Mouse (Mus musculus): ENCODE measurements around the gene Slc6a8.

Slc6a8 gene

GRCm38 (mm10) chrX:73684156-73684555, 11.2 kb downstream of the Slc6a8 start:
- CTCF ChIA-PET, result no interaction called here

GRCm38 (mm10) chrX:73684978-73685377, 12.0 kb downstream of the Slc6a8 start:
- CTCF ChIA-PET, result no interaction called here

- CTCF ChIA-PET, result no interaction called here
Observed at GRCm38 (mm10) chrX:73685629-73686028, 12.7 kb downstream of the Slc6a8 start.

- CTCF ChIA-PET, result interaction anchor here (0.6 kb wide), 2 partner anchors 147 to 186 kb away, joined by 6 to 12 read pairs; no protein-coding TSS in a partner anchor
Observed at GRCm38 (mm10) chrX:73690917-73691629, 18.1 kb downstream of the Slc6a8 start.

GRCm38 (mm10) chrX:73700472-73700871, 27.5 kb downstream of the Slc6a8 start:
- CTCF ChIA-PET, result no interaction called here

- CTCF ChIA-PET, result interaction anchor here (0.6 kb wide), 1 partner anchor 630 kb away, joined by 4 read pairs; no protein-coding TSS in a partner anchor
Observed at GRCm38 (mm10) chrX:73715476-73716108, 42.6 kb downstream of the Slc6a8 start.

GRCm38 (mm10) chrX:73716109-73716661, 43.2 kb downstream of the Slc6a8 start, which contains the start of the genes Bcap31 and Abcd1:
TSS of gene Bcap31 (minus strand) at chrX:73716175.
TSS of gene Abcd1 (plus strand) at chrX:73716597.
- CTCF ChIA-PET, result no interaction called here

- CTCF ChIA-PET, result no interaction called here
Observed at GRCm38 (mm10) chrX:73716709-73717545, 44.0 kb downstream of the Slc6a8 start.

- CTCF ChIA-PET, result no interaction called here
Observed at GRCm38 (mm10) chrX:73717667-73718066, 44.7 kb downstream of the Slc6a8 start.

- CTCF ChIA-PET, result no interaction called here
Observed at GRCm38 (mm10) chrX:73718271-73718670, 45.3 kb downstream of the Slc6a8 start.

GRCm38 (mm10) chrX:73718686-73719362, 45.9 kb downstream of the Slc6a8 start:
- CTCF ChIA-PET, result no interaction called here

- CTCF ChIA-PET, result no interaction called here
Observed at GRCm38 (mm10) chrX:73730908-73731307, 58.0 kb downstream of the Slc6a8 start.
